Mouse (Mus musculus): ENCODE results near the gene Tjp1. TPM values are rescaled to one million over a fixed set of nuclear protein-coding genes. Genes with fewer than 3 reads are reported as not detected.

The Tjp1 gene
- polyA plus RNA-seq, 1 experiment from 2014 or later, result 29.7 TPM

DNA sequence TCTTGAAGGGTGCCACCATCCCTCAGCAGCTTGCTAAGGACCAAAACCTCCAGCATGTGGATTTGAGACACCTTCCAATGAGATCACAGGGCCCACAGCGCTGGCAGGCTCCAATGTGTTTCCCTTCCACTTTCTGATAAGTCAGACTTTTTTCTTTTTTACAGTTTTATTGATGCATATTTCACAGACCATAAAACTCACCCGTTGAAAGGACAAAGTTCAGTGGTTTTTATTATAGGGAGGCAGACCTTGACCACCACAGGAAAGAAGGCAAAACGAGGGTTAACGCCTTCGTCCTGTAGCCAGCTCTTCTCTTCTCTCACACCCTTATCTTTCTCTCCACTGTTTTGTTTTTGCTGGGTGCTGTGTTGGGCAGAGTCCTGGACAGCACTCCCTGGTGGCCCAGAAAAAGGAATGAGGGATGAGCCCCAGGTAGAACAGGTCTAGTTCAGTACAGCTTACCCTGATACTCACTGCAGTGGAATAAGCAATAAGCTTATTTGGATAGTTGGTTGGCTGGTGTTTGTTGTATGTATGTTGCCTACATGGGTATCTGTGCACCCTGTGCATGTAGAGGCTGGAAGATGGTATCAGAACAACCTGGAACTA is 43.3 kb downstream of the Tjp1 start:
- H3K9me3 ChIP-seq (replicated peaks), result no peaks in the 10 kb centered on the region
- ATAC-seq (ENCODE audit: low FRiP score), result no peak
- 33% methylated on average over 5 of the region's 5 CpGs for WGBS
- H3K27ac ChIP-seq (replicated peaks), result no peak overlapping the region
- H3K4me3 ChIP-seq (replicated peaks), result no peak overlapping the region
- no peaks in the 10 kb centered on the region for H3K27me3 ChIP-seq (replicated peaks)
- no peaks in the 10 kb centered on the region for H3K36me3 ChIP-seq
- H3K4me2 ChIP-seq, result no peak overlapping the region
- H3K4me1 ChIP-seq, result 0 out of 2 replicates have a peak, but pooled peaks cover 3% of the 10 kb centered on the region
- H3K9ac ChIP-seq (replicated peaks), result no peak overlapping the region

DNA sequence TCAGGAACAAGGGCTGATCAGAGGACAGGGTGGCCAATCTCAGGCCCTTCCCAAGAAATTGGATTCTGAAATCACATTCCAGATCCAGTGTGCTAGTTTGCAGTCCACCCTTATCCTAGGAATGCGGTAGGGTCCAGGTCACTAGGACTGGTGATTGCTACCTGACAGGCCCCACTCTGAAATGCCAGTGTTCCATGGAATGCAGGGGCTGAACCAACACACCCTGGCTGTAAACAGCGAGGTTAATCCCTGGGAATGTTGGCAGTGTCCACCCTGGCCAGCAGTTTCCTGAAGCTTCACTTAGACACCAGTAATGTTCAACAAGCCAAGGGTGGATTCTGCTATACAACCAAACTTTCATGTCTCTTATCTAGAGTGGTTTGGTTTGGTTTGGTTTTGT is 45.4 kb downstream of the Tjp1 start:
- Histone ChIP-seq H3K27me3 (replicated peaks) (no peaks in the 10 kb centered on the region), H3K9ac (replicated peaks) (no peak overlapping the region), H3K4me2 (no peak overlapping the region), H3K27ac (replicated peaks) (no peak overlapping the region), H3K36me3 (no peaks in the 10 kb centered on the region), H3K4me3 (replicated peaks) (no peak overlapping the region), H3K4me1 (no peaks in the 10 kb centered on the region), H3K9me3 (replicated peaks) (no peaks in the 10 kb centered on the region)
- no peak for ATAC-seq (ENCODE audit: low FRiP score)
- WGBS, result 82% methylated on average over 2 of the region's 2 CpGs

DNA sequence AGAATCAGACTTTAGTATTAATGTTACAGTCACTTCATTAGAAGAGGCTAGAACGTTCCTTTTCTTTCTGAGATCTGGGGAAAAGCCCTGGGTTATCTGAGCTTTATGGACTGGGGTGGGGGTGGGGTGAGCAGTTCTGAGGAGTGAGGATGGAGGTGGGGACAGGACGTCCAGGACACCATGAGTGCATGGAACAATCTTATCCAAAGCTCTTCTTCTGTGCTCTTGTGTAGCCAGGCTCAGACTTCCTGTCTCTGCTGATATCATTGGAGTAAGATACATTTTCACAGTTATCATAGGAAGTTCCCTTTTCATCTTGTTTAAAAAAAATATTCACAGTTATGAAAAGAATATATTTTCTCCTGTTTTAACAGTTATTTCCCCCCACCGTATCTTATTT is 55.5 kb downstream of the Tjp1 start:
- Histone ChIP-seq H3K9me3 (replicated peaks) (no peaks in the 10 kb centered on the region), H3K9ac (replicated peaks) (no peak overlapping the region), H3K27me3 (replicated peaks) (no peaks in the 10 kb centered on the region), H3K4me1 (0 out of 2 replicates have a peak, but pooled peaks cover 13% of the 10 kb centered on the region), H3K4me3 (replicated peaks) (no peak overlapping the region), H3K4me2 (no peak overlapping the region), H3K36me3 (no peaks in the 10 kb centered on the region), H3K27ac (replicated peaks) (no peak overlapping the region)
- ATAC-seq (ENCODE audit: low FRiP score), result no peak
- 75% methylated on average over 3 of the region's 3 CpGs for WGBS

DNA sequence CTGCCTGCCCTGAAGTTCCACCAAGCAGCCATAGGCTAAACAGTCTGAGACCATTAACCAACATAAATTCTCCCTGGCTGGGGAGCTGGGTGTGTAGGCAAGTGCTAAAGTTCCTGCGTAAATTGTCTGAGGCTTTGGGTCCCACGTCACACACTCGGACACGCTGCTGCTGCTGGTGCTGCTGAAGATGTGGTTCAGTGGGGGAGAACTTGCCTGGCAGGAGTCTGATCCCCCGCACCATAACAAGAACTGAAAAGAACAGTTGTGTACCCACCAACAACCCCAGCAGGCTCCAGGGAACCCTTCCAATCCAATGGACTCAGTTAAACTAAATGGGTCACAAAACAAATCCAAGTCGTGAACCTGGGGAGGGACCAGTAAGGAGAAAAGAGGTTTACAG is 56.2 kb downstream of the Tjp1 start:
- 0 out of 2 replicates have a peak, but pooled peaks cover 13% of the 10 kb centered on the region for H3K4me1 ChIP-seq
- no peak overlapping the region for H3K9ac ChIP-seq (replicated peaks)
- no peaks in the 10 kb centered on the region for H3K9me3 ChIP-seq (replicated peaks)
- H3K27ac ChIP-seq (replicated peaks), result no peak overlapping the region
- no peak overlapping the region for H3K4me3 ChIP-seq (replicated peaks)
- H3K27me3 ChIP-seq (replicated peaks), result no peaks in the 10 kb centered on the region
- 82% methylated on average over 6 of the region's 6 CpGs for WGBS
- no peaks in the 10 kb centered on the region for H3K36me3 ChIP-seq
- no peak overlapping the region for H3K4me2 ChIP-seq
- ATAC-seq (ENCODE audit: low FRiP score), result no peak

DNA sequence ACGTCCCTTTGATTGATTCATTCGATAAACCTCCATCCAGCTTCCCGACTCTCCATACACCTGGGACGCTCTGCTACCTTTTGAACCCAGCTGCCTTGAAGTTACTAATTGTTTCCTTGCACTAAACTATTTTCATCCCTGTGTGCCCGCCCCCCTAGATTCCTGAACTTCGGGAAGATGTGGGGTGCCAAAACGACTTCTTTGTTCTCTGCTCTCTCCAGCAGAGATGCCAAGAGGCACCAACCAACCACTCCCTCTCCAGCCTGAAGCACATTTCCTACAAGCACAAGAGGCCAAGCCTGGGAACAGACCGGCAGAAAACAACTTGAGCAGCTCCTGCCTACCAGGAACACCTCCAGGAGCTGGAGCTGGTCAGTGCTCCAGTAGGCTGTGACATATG is 57.4 kb downstream of the Tjp1 start:
- Histone ChIP-seq H3K9ac (replicated peaks) (no peak overlapping the region), H3K9me3 (replicated peaks) (no peaks in the 10 kb centered on the region), H3K27ac (replicated peaks) (no peak overlapping the region), H3K4me3 (replicated peaks) (no peak overlapping the region), H3K4me2 (no peak overlapping the region), H3K27me3 (replicated peaks) (no peaks in the 10 kb centered on the region), H3K36me3 (no peaks in the 10 kb centered on the region), H3K4me1 (peaks cover 13% of the 10 kb centered on the region; the same call in 1 of the 2 replicates)
- no peak for ATAC-seq (ENCODE audit: low FRiP score)
- WGBS, result 30% methylated on average over 8 of the region's 8 CpGs

DNA sequence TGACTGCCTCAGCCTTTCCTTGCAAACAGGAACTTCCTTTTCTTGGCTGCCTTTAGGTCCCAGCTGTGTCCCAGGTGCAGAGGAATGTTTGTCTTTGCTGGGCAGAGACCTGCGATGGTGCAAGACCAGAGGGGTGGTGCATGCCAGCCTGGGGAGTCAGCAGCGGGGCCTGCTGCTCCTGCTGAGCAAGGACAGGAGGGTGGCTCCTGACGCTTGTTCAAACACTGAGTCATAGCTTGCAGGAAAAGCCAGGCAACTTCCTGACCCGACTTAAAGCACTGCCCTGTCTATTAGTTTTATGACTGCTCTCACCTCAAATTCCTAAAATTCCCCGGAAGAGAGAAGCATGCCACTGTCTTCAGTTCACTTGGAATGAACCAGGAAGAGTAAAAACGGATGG is 57.9 kb downstream of the Tjp1 start:
- Histone ChIP-seq H3K9ac (replicated peaks) (no peak overlapping the region), H3K36me3 (no peaks in the 10 kb centered on the region), H3K4me3 (replicated peaks) (no peak overlapping the region), H3K27ac (replicated peaks) (no peak overlapping the region), H3K4me2 (no peak overlapping the region), H3K9me3 (replicated peaks) (no peaks in the 10 kb centered on the region), H3K27me3 (replicated peaks) (no peaks in the 10 kb centered on the region), H3K4me1 (peaks cover 13% of the 10 kb centered on the region; the same call in 1 of the 2 replicates)
- ATAC-seq (ENCODE audit: low FRiP score), result no peak
- WGBS, result 21% methylated on average over 6 of the region's 6 CpGs

DNA sequence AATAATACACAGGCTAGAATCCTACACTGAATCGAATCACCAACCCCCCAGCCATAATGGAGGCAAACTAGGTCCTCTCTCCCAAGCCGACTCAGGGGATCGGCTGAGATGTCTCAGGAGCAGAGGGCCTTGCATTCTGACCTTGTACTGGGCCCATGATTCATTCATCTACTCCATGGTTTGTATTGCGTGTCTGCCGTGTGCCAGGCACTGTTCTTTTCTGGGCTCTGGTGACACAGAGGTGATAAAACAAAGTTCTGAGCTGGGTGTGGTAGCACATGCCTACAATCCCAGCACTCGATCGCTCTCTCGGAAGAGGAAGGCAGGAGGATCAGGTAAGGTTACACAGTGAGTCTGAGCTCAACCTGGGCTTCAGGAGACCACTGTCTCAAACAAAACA is 59.4 kb downstream of the Tjp1 start:
- WGBS, result 88% methylated on average over 8 of the region's 8 CpGs
- no peaks in the 10 kb centered on the region for H3K36me3 ChIP-seq
- H3K4me1 ChIP-seq, result peaks cover 17% of the 10 kb centered on the region; the same call in 1 of the 2 replicates
- H3K4me2 ChIP-seq, result no peak overlapping the region
- no peak overlapping the region for H3K27ac ChIP-seq (replicated peaks)
- no peaks in the 10 kb centered on the region for H3K27me3 ChIP-seq (replicated peaks)
- no peak overlapping the region for H3K9ac ChIP-seq (replicated peaks)
- ATAC-seq (ENCODE audit: low FRiP score), result no peak
- no peak overlapping the region for H3K4me3 ChIP-seq (replicated peaks)
- H3K9me3 ChIP-seq (replicated peaks), result no peaks in the 10 kb centered on the region

DNA sequence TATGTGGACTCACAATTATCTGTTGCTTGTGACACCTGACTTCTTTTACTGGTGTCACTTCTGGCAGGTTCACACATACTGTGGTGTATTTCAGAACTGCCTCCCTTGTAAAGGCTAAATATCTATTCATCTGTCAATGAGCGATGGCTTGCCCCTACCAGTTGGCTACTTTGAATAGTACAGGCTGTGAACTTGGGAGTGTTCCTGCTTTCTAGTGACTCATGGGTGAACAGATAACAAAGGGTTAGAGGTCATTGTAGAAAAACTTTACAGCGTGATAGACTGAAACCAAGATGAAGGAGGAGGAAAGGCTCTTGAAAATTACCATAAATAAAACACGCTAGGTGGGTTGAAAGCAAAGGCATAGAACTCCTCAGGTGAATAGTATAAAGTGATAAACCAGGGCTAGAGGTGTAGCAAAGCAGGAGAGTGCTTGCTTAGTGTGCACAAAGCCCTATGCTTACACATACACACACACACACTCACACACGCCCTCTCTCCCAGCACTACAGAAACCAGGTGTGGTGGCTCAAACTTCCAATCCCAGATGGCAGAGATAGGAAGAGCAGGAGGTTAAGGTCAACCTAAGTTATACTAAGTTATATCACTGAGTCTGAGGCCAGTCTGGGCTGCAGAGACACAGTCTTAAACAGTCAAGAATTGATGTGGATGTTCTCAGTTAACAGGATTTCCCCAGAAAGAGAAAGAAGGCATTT is 60.1 kb downstream of the Tjp1 start:
- WGBS, result 92% methylated on average over 4 of the region's 4 CpGs

DNA sequence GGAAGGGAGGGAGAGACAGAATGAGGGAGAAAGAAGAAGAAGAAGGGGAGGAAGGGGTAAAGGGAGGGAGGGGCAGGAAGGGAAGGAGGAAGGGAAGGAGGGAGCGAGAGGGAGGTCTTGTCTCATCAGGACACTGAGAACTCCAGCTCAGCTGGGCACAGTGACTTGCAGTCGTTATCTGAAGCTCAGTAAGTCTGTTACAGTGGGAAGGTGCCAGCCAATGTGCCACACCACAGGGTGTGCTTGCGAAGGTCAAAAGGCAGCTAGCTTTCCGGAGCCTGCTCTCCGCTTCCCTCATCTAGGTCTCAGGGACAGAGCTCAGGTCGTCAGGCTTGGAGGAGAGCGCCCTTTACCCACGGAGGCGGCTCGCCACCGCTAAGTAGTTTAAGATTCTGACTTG is 61.4 kb downstream of the Tjp1 start:
- H3K9ac ChIP-seq (replicated peaks), result no peak overlapping the region
- no peak for ATAC-seq (ENCODE audit: low FRiP score)
- 53% methylated on average over 11 of the region's 11 CpGs for WGBS

More for the DNA sequence above, 60.1 kb downstream of the Tjp1 start:
- Histone ChIP-seq H3K36me3 (no peaks in the 10 kb centered on the region), H3K9me3 (replicated peaks) (no peaks in the 10 kb centered on the region), H3K4me2 (no peak overlapping the region), H3K27me3 (replicated peaks) (no peaks in the 10 kb centered on the region), H3K4me1 (peaks cover 17% of the 10 kb centered on the region; the same call in 1 of the 2 replicates), H3K4me3 (replicated peaks) (no peak overlapping the region), H3K27ac (replicated peaks) (no peak overlapping the region), H3K9ac (replicated peaks) (no peak overlapping the region)
- ATAC-seq (ENCODE audit: low FRiP score), result no peak

DNA sequence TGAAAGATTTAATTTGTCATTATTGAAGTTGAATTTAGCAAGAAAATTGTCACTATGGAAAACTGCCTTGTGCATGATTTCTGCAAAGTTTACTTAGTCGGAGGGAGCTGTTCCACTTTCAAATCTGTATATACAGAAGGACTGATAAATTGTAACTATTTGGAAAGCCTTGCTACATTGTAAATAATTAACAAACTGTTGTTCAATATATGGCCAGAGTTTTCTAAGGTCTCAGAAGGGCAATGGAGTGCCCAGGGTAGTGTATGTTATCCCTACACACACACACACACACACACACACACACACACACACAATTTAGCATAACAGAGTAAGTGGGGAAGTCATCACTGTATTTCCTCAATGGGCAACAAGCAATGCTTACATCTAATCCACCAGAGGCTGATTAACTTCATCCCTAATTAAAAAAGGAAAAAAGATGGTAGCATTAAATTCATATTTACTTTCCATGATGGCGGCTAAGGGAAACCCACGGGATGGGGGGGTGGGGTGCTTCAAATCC is 63.0 kb downstream of the Tjp1 start:
- no peaks in the 10 kb centered on the region for H3K36me3 ChIP-seq
- WGBS, result 63% methylated on average over 3 of the region's 3 CpGs
- no peak overlapping the region for H3K4me3 ChIP-seq (replicated peaks)
- no peaks in the 10 kb centered on the region for H3K9me3 ChIP-seq (replicated peaks)
- H3K27me3 ChIP-seq (replicated peaks), result no peaks in the 10 kb centered on the region
- H3K9ac ChIP-seq (replicated peaks), result no peak overlapping the region
- H3K4me2 ChIP-seq, result no peak overlapping the region
- peaks cover 6% of the 10 kb centered on the region; the same call in 1 of the 2 replicates for H3K4me1 ChIP-seq
- peak; percentile 83 for ATAC-seq (ENCODE audit: low FRiP score)
- no peak overlapping the region for H3K27ac ChIP-seq (replicated peaks)

More for the DNA sequence above, 61.4 kb downstream of the Tjp1 start:
- no peak overlapping the region for H3K27ac ChIP-seq (replicated peaks)
- peaks cover 17% of the 10 kb centered on the region; the same call in 1 of the 2 replicates for H3K4me1 ChIP-seq
- H3K4me3 ChIP-seq (replicated peaks), result no peak overlapping the region
- H3K36me3 ChIP-seq, result no peaks in the 10 kb centered on the region
- no peaks in the 10 kb centered on the region for H3K27me3 ChIP-seq (replicated peaks)
- no peak overlapping the region for H3K4me2 ChIP-seq
- H3K9me3 ChIP-seq (replicated peaks), result no peaks in the 10 kb centered on the region

DNA sequence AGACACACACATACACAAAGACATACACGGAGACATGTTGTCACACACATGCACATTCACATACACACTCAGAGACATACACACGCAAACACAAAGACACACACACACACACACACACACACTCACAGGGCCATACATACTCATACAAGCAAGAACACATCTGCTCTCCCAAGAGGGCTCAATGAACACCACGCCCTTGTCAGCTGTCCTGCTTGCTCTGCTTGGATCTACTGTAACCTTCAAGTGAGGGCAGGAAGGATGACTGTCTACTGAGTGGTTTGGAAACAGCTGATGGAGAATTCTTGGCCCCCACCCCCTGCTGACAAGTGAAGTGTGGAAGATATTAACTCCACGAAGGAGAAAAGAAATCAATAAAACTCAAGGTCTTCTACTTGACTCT is 64.1 kb downstream of the Tjp1 start:
- ATAC-seq (ENCODE audit: low FRiP score), result no peak
- H3K9me3 ChIP-seq (replicated peaks), result no peaks in the 10 kb centered on the region

DNA sequence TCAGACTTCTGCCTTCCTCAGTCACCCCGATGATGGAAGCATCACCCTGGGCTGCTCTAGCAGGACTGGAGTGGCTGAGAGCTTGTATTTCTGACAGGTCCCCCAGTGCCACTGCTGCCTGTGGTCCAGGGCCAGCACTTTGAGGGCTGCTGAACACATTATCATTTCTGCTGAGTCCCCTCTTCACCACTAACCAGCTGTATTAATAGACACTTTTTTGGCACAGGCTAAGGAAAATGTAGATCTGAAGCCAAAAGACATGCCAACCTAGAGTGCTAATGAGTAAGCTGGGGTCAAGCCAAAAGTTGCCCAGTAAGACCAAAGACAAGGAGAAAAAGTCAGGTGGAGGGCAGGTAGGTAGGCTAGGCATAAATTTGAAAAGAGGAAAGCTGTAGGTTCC is 66.2 kb downstream of the Tjp1 start:
- H3K4me3 ChIP-seq (replicated peaks), result no peak overlapping the region
- H3K27me3 ChIP-seq (replicated peaks), result no peaks in the 10 kb centered on the region
- no peak overlapping the region for H3K4me2 ChIP-seq
- H3K9ac ChIP-seq (replicated peaks), result no peak overlapping the region
- H3K36me3 ChIP-seq, result no peaks in the 10 kb centered on the region
- H3K4me1 ChIP-seq, result peaks cover 3% of the 10 kb centered on the region; the same call in 1 of the 2 replicates
- H3K9me3 ChIP-seq (replicated peaks), result no peaks in the 10 kb centered on the region
- 96% methylated on average over 1 of the region's 1 CpGs for WGBS
- no peak for ATAC-seq (ENCODE audit: low FRiP score)
- H3K27ac ChIP-seq (replicated peaks), result no peak overlapping the region

More for the DNA sequence above, 64.1 kb downstream of the Tjp1 start:
- Histone ChIP-seq H3K9ac (replicated peaks) (no peak overlapping the region), H3K4me1 (peaks cover 5% of the 10 kb centered on the region; the same call in 1 of the 2 replicates), H3K4me3 (replicated peaks) (no peak overlapping the region), H3K4me2 (no peak overlapping the region), H3K27me3 (replicated peaks) (no peaks in the 10 kb centered on the region), H3K36me3 (no peaks in the 10 kb centered on the region), H3K27ac (replicated peaks) (no peak overlapping the region)
- WGBS, result 74% methylated on average over 4 of the region's 4 CpGs

Measured in neural tube, embryonic 15.5 days (tissue).